7 mouse cellular contexts compared by ENCODE assay signal in the genomic region with DNA sequence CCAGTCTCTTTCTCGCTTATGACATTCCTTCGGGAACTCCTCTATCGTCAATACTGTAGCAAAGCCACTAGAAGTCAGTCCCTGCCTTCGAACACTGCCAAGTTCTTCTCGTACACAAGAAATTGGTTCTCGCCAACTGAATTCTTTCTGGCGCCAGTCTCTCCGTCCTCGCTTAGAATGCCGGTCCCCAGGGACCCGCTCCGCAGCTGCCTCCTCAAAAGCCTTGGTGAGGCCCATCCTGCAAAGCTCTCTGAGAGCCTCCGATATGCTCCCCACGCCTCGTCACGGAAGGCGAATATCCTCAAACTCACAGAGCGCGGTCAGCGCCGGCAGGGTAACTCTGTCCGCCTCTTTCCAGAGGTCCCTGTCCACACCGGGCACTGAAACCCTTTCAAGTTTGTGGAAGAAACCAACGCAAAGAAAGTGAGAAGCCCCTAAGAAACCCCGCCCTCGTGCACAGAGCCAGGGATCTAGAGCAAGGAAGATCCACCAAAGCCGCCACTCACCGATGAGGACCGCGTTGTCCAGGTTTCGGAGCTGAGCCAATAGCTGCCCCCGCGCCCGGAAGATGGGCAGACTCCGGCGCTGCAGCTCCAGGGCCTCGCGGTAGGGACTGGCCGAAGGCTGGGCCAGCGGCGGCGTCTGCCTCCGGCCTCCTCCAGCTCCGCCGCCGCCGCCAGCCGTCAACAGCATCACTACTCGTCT. TPM values are rescaled to one million over a fixed set of nuclear protein-coding genes. Genes with fewer than 3 reads are reported as not detected.
DNase-seq lines count a peak whose midpoint lies in the region; TF ChIP-seq lines count a peak whose summit lies in the region.

No protein-coding gene starts in this region.

- peaks cover 7% of the 10 kb centered on the region; the same call in 1 of the 2 replicates for H3K79me2 ChIP-seq in liver, adult 2 months (ENCODE audit: control insufficient read depth, insufficient read depth, low read length)

- TF ChIP-seq POLR2A in liver, adult 2 months (IDR thresholded peaks at IDR 0.05; ENCODE audit: extremely low read depth, insufficient read depth, low read length) = no peak
- no peak for TF ChIP-seq POLR2A in olfactory bulb, adult 2 months (IDR thresholded peaks at IDR 0.05; ENCODE audit: insufficient read depth, low read depth, low read length)

- H3K9ac ChIP-seq in liver, adult 2 months (ENCODE audit: low read depth, low read length) = peak overlapping the region; percentile 75

- H3K4me3 ChIP-seq in liver, adult 2 months (ENCODE audit: insufficient read depth, low read depth, low read length) = peak overlapping the region; percentile 75
- H3K4me3 ChIP-seq in olfactory bulb, adult 2 months (ENCODE audit: insufficient read depth, low read depth, low read length) = peak overlapping the region; percentile 82

- TF ChIP-seq CTCF in liver, adult 2 months (IDR thresholded peaks at IDR 0.05; ENCODE audit: low read depth, low read length) = no peak
- no peak for TF ChIP-seq CTCF in olfactory bulb, adult 2 months (IDR thresholded peaks at IDR 0.05; ENCODE audit: insufficient read depth, low read depth, low read length)

- peak overlapping the region; percentile 57 for H3K27ac ChIP-seq in liver, adult 2 months (replicated peaks; ENCODE audit: insufficient read depth, low read depth, low read length)
- H3K27ac ChIP-seq in olfactory bulb, adult 2 months (ENCODE audit: insufficient read depth, low read depth, low read length) = 0 out of 2 replicates have a peak overlapping the region, but pooled peaks have one; percentile 16

- DNase-seq in retina, embryonic 14.5 days (ENCODE audit: low spot score) = peak; percentile 57
- no peak for DNase-seq in retina, postnatal 1 day
- DNase-seq in c-Kit-negative CD71-positive TER-119-positive erythroid progenitor cells, embryonic 14.5 days (ENCODE audit: low read depth, low spot score) = peak; percentile 36
- DNase-seq in forelimb bud, embryonic 11.5 days (ENCODE audit: low read depth, low spot score) = peak; percentile 23
- DNase-seq in liver, adult 2 months (ENCODE audit: extremely low read depth, low read depth, low spot score) = peak; percentile 53
- DNase-seq in adrenal gland, postnatal 25 days = no peak

- H3K4me1 ChIP-seq in liver, adult 2 months (ENCODE audit: control insufficient read depth, insufficient read depth, low read length) = peaks cover 16% of the 10 kb centered on the region
- 0 out of 2 replicates have a peak, but pooled peaks cover 5% of the 10 kb centered on the region for H3K4me1 ChIP-seq in olfactory bulb, adult 2 months (ENCODE audit: control insufficient read depth, insufficient read depth, low read length)

- H3K36me3 ChIP-seq in liver, adult 2 months (ENCODE audit: control insufficient read depth, insufficient read depth, low read length) = peaks cover 21% of the 10 kb centered on the region

- H3K27me3 ChIP-seq in liver, adult 2 months (ENCODE audit: control insufficient read depth, insufficient read depth, low read length) = no peaks in the 10 kb centered on the region

- WGBS in liver, adult 2 months = under 1% methylated on average over 49 of the region's 49 CpGs
- under 1% methylated on average over 49 of the region's 49 CpGs for WGBS in olfactory bulb, adult 2 months

RNA-seq across cellular contexts. Expression of gene Dhx33, which starts 0.5 kb away (rescaled TPM):
- 7.8 and 9.0 TPM in 2 replicates for total RNA-seq in liver, adult 2 months (2014; rRNA removed)
- 13.8 and 22.0 TPM in 2 replicates for polyA plus RNA-seq in liver, adult 2 months (2012; rRNA removed)
- polyA plus RNA-seq in olfactory bulb, adult 2 months (2012; ENCODE audit: insufficient read depth, insufficient read length, low replicate concordance, missing spikeins) = not detected in 2 replicates
- total RNA-seq in adrenal gland, postnatal 25 days (2021) = 30.8 and 35.1 TPM in 2 replicates

RNA-seq across cellular contexts. Expression of gene Mis12, which starts 15.6 kb away (rescaled TPM):
- total RNA-seq in liver, adult 2 months (2014; rRNA removed) = 7.8 and 9.7 TPM in 2 replicates
- polyA plus RNA-seq in liver, adult 2 months (2012; rRNA removed) = 2.7 and 3.0 TPM in 2 replicates
- polyA plus RNA-seq in olfactory bulb, adult 2 months (2012; ENCODE audit: insufficient read depth, insufficient read length, low replicate concordance, missing spikeins) = 153 TPM in 1 of 2 replicates, not detected in the other
- 24.0 and 24.5 TPM in 2 replicates for total RNA-seq in adrenal gland, postnatal 25 days (2021)

RNA-seq across cellular contexts. Expression of gene Derl2, which starts 15.9 kb away (rescaled TPM):
- 56.4 and 59.0 TPM in 2 replicates for total RNA-seq in liver, adult 2 months (2014; rRNA removed)
- 49.4 and 58.5 TPM in 2 replicates for polyA plus RNA-seq in liver, adult 2 months (2012; rRNA removed)
- polyA plus RNA-seq in olfactory bulb, adult 2 months (2012; ENCODE audit: insufficient read depth, insufficient read length, low replicate concordance, missing spikeins) = not detected in 2 replicates
- total RNA-seq in adrenal gland, postnatal 25 days (2021) = 75.2 and 95.7 TPM in 2 replicates

RNA-seq across cellular contexts. Expression of gene C1qbp, which starts 20.9 kb away (rescaled TPM):
- total RNA-seq in liver, adult 2 months (2014; rRNA removed) = 39.0 and 51.7 TPM in 2 replicates
- polyA plus RNA-seq in liver, adult 2 months (2012; rRNA removed) = 128 and 152 TPM in 2 replicates
- polyA plus RNA-seq in olfactory bulb, adult 2 months (2012; ENCODE audit: insufficient read depth, insufficient read length, low replicate concordance, missing spikeins) = not detected in 2 replicates
- total RNA-seq in adrenal gland, postnatal 25 days (2021) = 190 and 227 TPM in 2 replicates

RNA-seq across cellular contexts. Expression of gene 6330403K07Rik, which starts 29.6 kb away (rescaled TPM):
- total RNA-seq in liver, adult 2 months (2014; rRNA removed) = 0.20 TPM in 1 of 2 replicates, not detected in the other
- polyA plus RNA-seq in liver, adult 2 months (2012; rRNA removed) = not detected in 2 replicates
- polyA plus RNA-seq in olfactory bulb, adult 2 months (2012; ENCODE audit: insufficient read depth, insufficient read length, low replicate concordance, missing spikeins) = not detected in 2 replicates
- 6.9 and 10.4 TPM in 2 replicates for total RNA-seq in adrenal gland, postnatal 25 days (2021)

Comparison
In these comparisons a context has a peak if more than half of its experiments do, and no peak if none do; other contexts are left out.
1. DNase-seq: peak in retina, embryonic 14.5 days (single experiment), c-Kit-negative CD71-positive TER-119-positive erythroid progenitor cells, embryonic 14.5 days (single experiment), forelimb bud, embryonic 11.5 days (single experiment) and liver, adult 2 months (single experiment); none in retina, postnatal 1 day (single experiment) and adrenal gland, postnatal 25 days (single experiment).